Mouse (Mus musculus): ENCODE results near the gene Sp100. TPM values are rescaled to one million over a fixed set of nuclear protein-coding genes. Genes with fewer than 3 reads are reported as not detected.

The Sp100 gene
- polyA plus RNA-seq, 1 experiment = 0.02 TPM

DNA sequence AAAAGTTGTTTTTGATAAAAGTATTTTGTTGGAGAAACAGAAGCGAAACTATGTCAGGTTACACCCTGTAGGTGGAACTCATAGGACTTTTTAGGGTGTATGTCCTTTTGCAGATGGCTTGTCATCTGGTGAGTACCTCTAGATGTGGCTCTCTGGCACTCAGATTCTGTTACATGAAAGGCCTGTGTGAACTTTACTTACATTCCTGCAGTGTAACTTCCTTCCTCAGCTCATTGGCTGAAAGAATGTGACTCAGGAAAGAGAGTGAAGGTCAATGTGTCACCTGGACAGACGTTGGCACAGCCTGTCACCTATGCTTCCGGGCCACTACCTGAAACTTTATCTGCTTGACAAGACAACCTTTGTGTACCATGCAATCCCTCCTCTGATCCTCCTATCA, 94.8 kb downstream of the Sp100 start:
- Histone ChIP-seq H3K4me1 (ENCODE audit: control insufficient read depth) (no peaks in the 10 kb centered on the region), H3K27me3 (ENCODE audit: control insufficient read depth) (no peaks in the 10 kb centered on the region), H3K4me3 (replicated peaks) (no peak overlapping the region), H3K36me3 (ENCODE audit: control insufficient read depth) (no peaks in the 10 kb centered on the region), H3K9me3 (ENCODE audit: control insufficient read depth, low read length) (no peaks in the 10 kb centered on the region)
- TF ChIP-seq TAL1 (IDR thresholded peaks at IDR 0.05; ENCODE audit: low read length) (no peak), GATA1 (IDR thresholded peaks at IDR 0.05; ENCODE audit: low read length) (no peak)

DNA sequence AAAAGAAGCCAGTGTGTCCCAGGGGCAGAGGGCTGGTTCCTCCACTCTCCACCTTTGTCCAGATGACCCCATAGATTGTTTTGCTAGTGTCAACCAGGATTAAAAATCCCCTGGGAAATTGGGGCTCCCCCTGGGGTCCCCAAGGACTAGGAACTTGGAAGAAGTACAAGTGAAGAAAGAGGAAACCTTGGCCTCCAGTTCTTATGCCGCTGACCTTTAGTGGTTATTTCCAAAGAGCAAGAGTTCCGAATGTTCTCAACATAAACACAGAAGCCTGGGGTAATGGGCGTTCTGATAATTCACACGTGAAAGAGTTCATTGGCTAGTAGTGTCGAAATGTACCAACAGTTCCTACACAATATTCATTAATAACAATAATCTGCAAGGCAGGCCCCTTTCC, 96.7 kb downstream of the Sp100 start:
- Histone ChIP-seq H3K4me3 (replicated peaks) (no peak overlapping the region), H3K4me1 (ENCODE audit: control insufficient read depth) (no peaks in the 10 kb centered on the region), H3K27me3 (ENCODE audit: control insufficient read depth) (no peaks in the 10 kb centered on the region), H3K36me3 (ENCODE audit: control insufficient read depth) (no peaks in the 10 kb centered on the region), H3K9me3 (ENCODE audit: control insufficient read depth, low read length) (no peaks in the 10 kb centered on the region)
- TF ChIP-seq GATA1 (IDR thresholded peaks at IDR 0.05; ENCODE audit: low read length) = no peak

DNA sequence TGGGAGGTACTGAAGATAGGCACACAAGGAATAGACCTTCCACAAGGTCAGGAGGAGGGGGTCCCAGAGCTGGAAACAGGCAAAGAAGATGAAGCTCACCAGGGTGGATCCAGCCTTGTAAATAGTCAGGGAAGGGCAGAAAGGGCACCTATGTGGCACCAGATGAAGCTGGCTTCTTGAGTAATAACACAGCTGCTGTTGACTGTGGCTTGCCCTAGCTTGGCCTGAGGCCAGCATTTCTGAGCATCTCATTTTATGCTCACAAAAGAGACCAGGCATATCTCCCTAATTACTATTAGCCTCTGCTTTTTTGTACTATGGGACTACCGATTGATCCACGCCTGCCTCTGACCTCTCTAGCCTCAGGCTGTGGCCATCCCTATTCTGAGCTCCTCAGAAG, 100.0 kb downstream of the Sp100 start:
- no peaks in the 10 kb centered on the region for H3K9me3 ChIP-seq (ENCODE audit: control insufficient read depth, low read length)
- H3K4me1 ChIP-seq (ENCODE audit: control insufficient read depth) = no peaks in the 10 kb centered on the region
- H3K4me3 ChIP-seq (replicated peaks) = no peak overlapping the region
- H3K27me3 ChIP-seq (ENCODE audit: control insufficient read depth) = no peaks in the 10 kb centered on the region
- H3K36me3 ChIP-seq (ENCODE audit: control insufficient read depth) = no peaks in the 10 kb centered on the region
- TF ChIP-seq GATA1 (IDR thresholded peaks at IDR 0.05; ENCODE audit: low read length) (no peak), TAL1 (IDR thresholded peaks at IDR 0.05; ENCODE audit: low read length) (no peak)

GRCm38 (mm10) chr1:85750650-85751049, 100.9 kb downstream of the Sp100 start:
- Histone ChIP-seq H3K4me3 (replicated peaks) (no peak overlapping the region), H3K36me3 (ENCODE audit: control insufficient read depth) (no peaks in the 10 kb centered on the region), H3K27me3 (ENCODE audit: control insufficient read depth) (no peaks in the 10 kb centered on the region), H3K4me1 (ENCODE audit: control insufficient read depth) (no peaks in the 10 kb centered on the region), H3K9me3 (ENCODE audit: control insufficient read depth, low read length) (no peaks in the 10 kb centered on the region)
- TF ChIP-seq GATA1 (IDR thresholded peaks at IDR 0.05; ENCODE audit: low read length) (no peak), TAL1 (IDR thresholded peaks at IDR 0.05; ENCODE audit: low read length) (no peak)

- Histone ChIP-seq H3K4me1 (ENCODE audit: control insufficient read depth) (no peaks in the 10 kb centered on the region), H3K27me3 (ENCODE audit: control insufficient read depth) (no peaks in the 10 kb centered on the region), H3K36me3 (ENCODE audit: control insufficient read depth) (no peaks in the 10 kb centered on the region), H3K4me3 (replicated peaks) (no peak overlapping the region), H3K9me3 (ENCODE audit: control insufficient read depth, low read length) (no peaks in the 10 kb centered on the region)
- TF ChIP-seq GATA1 (IDR thresholded peaks at IDR 0.05; ENCODE audit: low read length) = no peak
- TF ChIP-seq TAL1 (IDR thresholded peaks at IDR 0.05; ENCODE audit: low read length) = no peak
Measured at GRCm38 (mm10) chr1:85751494-85751893, 101.7 kb downstream of the Sp100 start.

GRCm38 (mm10) chr1:85751932-85752680, 102.3 kb downstream of the Sp100 start:
- TF ChIP-seq GATA1 (IDR thresholded peaks at IDR 0.05; ENCODE audit: low read length) (no peak), TAL1 (IDR thresholded peaks at IDR 0.05; ENCODE audit: low read length) (no peak)
- Histone ChIP-seq H3K36me3 (ENCODE audit: control insufficient read depth) (no peaks in the 10 kb centered on the region), H3K4me1 (ENCODE audit: control insufficient read depth) (no peaks in the 10 kb centered on the region), H3K27me3 (ENCODE audit: control insufficient read depth) (no peaks in the 10 kb centered on the region), H3K4me3 (replicated peaks) (no peak overlapping the region), H3K9me3 (ENCODE audit: control insufficient read depth, low read length) (no peaks in the 10 kb centered on the region)

GRCm38 (mm10) chr1:85757531-85758230, 107.9 kb downstream of the Sp100 start:
- H3K4me3 ChIP-seq (replicated peaks) = no peak overlapping the region
- H3K27me3 ChIP-seq (ENCODE audit: control insufficient read depth) = no peaks in the 10 kb centered on the region
- H3K36me3 ChIP-seq (ENCODE audit: control insufficient read depth) = no peaks in the 10 kb centered on the region
- H3K4me1 ChIP-seq (ENCODE audit: control insufficient read depth) = no peaks in the 10 kb centered on the region
- TF ChIP-seq TAL1 (IDR thresholded peaks at IDR 0.05; ENCODE audit: low read length) (no peak), GATA1 (IDR thresholded peaks at IDR 0.05; ENCODE audit: low read length) (no peak)
- no peaks in the 10 kb centered on the region for H3K9me3 ChIP-seq (ENCODE audit: control insufficient read depth, low read length)

DNA sequence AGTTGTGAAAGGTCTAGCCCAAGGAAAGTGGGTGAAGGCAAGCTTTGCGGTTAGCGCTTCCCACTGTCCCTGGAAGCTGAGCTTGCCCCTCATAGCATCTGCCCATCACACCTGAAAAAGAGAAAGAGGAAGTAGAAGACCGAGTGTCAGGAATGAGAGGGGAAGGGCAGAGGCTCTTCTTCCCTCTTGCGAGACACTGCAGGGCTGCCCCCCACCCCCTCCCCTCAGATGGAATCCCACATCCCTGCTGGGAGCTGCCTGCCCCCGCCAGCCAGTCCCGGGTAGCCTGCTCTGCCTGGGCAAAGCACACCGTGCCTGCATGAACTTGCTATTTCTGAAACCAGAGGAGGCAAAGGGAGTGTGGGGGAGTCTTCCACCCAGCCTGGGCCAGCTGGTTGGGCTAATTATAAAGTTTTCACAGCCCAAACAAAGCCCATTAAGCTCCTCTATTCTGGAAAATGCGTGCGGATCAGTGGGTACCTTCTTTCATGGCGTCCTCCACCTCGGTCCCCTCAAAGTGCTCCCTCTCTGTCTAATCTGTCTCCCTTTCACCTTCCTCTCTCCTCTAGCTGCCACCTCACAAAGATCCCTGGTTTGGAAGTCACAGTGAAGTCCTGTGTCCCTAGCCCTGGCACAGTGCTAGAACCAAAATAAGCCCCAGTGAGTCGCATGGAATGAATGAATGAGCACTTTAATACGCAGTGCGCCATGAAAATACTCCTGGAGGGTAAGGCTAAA, 108.6 kb downstream of the Sp100 start:
- H3K9me3 ChIP-seq (ENCODE audit: control insufficient read depth, low read length) = no peaks in the 10 kb centered on the region
- no peaks in the 10 kb centered on the region; the same call in 1 of the 2 replicates for H3K4me1 ChIP-seq (ENCODE audit: control insufficient read depth)
- no peaks in the 10 kb centered on the region for H3K27me3 ChIP-seq (ENCODE audit: control insufficient read depth)
- H3K36me3 ChIP-seq (ENCODE audit: control insufficient read depth) = no peaks in the 10 kb centered on the region
- no peak overlapping the region for H3K4me3 ChIP-seq (replicated peaks)
- TF ChIP-seq GATA1 (IDR thresholded peaks at IDR 0.05; ENCODE audit: low read length) = no peak
- no peak for TF ChIP-seq TAL1 (IDR thresholded peaks at IDR 0.05; ENCODE audit: low read length)

DNA sequence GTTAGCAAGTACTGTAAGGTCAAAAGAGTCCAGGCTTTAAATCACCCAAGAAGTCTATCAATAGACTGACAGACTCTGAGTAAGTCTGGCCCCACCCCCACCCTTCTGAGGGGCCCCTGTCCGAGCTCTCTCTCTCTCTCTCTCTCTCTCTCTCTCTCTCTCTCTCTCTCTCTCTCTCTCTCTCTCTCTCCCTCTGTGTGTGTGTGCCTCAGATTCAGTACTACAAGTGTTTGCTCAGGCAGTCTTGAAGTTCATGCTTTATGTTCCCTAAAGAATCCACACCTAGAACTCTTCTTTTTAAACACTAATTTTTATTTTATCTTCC, 109.1 kb downstream of the Sp100 start:
- Histone ChIP-seq H3K4me3 (replicated peaks) (no peak overlapping the region), H3K27me3 (ENCODE audit: control insufficient read depth) (no peaks in the 10 kb centered on the region), H3K9me3 (ENCODE audit: control insufficient read depth, low read length) (no peaks in the 10 kb centered on the region), H3K4me1 (ENCODE audit: control insufficient read depth) (no peaks in the 10 kb centered on the region; the same call in 1 of the 2 replicates), H3K36me3 (ENCODE audit: control insufficient read depth) (no peaks in the 10 kb centered on the region)
- no peak for TF ChIP-seq GATA1 (IDR thresholded peaks at IDR 0.05; ENCODE audit: low read length)
- TF ChIP-seq TAL1 (IDR thresholded peaks at IDR 0.05; ENCODE audit: low read length) = no peak

Other genes with a start within 250 kb of the Sp100 start
- gene G530012D18Rik, start 74.3 kb upstream of the Sp100 start, polyA plus RNA-seq (2012) = not detected in 2 replicates
- gene Sp110, start 51.2 kb upstream of the Sp100 start, polyA plus RNA-seq (2012) = 0.04 and 0.09 TPM in 2 replicates
- 0.10 TPM in 1 of 2 replicates, not detected in the other for gene Sp140, start 49.6 kb upstream of the Sp100 start, polyA plus RNA-seq (2012)
- 0.02 TPM in 1 of 2 replicates, not detected in the other for gene A630001G21Rik, start 128.7 kb downstream of the Sp100 start, polyA plus RNA-seq (2012)
- 0.55 and 0.93 TPM in 2 replicates for gene Cab39, start 143.5 kb downstream of the Sp100 start, polyA plus RNA-seq (2012)
- gene Itm2c, start 244.3 kb downstream of the Sp100 start, polyA plus RNA-seq (2012) = 0.38 and 0.57 TPM in 2 replicates

All from erythroblast, embryonic 14.5 days (primary cell).